Mouse (Mus musculus) heart, adult 2 months (tissue): ENCODE results near the gene Ampd3.

Experiments used
- CTCF ChIP-seq: fragments of 200-600 bp; IDR thresholded peaks from 2 replicates; pipeline ENCODE4 v1.8.1; 2022; ENCODE audit warnings: antibody characterized with exemption, mild to moderate bottlenecking, moderate library complexity
- EP300 ChIP-seq: fragments of 200-500 bp; IDR thresholded peaks from 2 replicates; pipeline ENCODE4 v1.6.1; 2011; ENCODE audit warnings: low read depth, low read length, control low read depth; ENCODE audit not compliant: insufficient read depth
- POLR2A ChIP-seq: fragments of 200-500 bp; IDR thresholded peaks from 2 replicates; pipeline ENCODE4 v1.6.1; 2011; ENCODE audit warnings: mild to moderate bottlenecking, low read depth, low read length, control low read depth; ENCODE audit not compliant: insufficient read depth

DNA sequence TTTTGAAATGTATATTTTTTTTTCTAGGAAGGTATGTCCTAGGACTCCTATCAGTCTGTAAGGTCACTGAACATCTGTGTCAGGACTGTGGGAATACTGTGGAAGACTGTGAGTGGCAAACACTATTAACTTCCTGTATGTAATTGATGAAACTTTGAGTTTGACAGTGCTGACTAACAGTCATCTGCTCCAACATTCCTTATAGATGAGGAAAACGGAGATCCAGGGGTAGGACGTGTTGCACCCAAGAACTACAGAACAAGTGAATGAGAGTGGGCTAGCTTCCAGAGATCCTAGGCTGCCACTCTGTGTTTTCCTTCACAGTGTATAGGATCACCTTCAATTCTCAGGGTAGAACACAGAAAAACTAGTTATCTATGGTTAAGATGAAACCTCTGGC, 79.3 kb downstream of the Ampd3 start:
- no peak for TF ChIP-seq CTCF
- no peak for TF ChIP-seq POLR2A
- TF ChIP-seq EP300: no peak
